Mouse (Mus musculus) liver, postnatal 0 days (tissue): Measurements from ENCODE around the gene Pld4.

Experiments used
- CTCF ChIP-seq: sonication (generic); IDR thresholded peaks from 2 replicates; pipeline ENCODE4 v1.5.1; 2016; ENCODE audit warnings: antibody characterized with exemption, low read depth
- EP300 ChIP-seq: IDR thresholded peaks from 2 replicates; pipeline ENCODE4 v1.6.1; 2016; ENCODE audit warnings: antibody characterized with exemption, low read depth, mild to moderate bottlenecking

- TF ChIP-seq CTCF (peak; percentile 80), EP300 (no peak)
These were observed 13.4 kb upstream of the Pld4 start for GRCm38 (mm10) chr12:112746808-112747605.
